Mouse (Mus musculus) splenic B cell, adult 2 months (primary cell): Measurements from ENCODE around the gene Polr1d.
A peak's percentile ranks its signal among the peaks of the same experiment; 100 is the strongest.

Source experiments
- DNase-seq: peaks from one replicate; pipeline ENCODE4 v3.0.0-alpha.2; 2011; ENCODE audit warnings: low read depth, low spot score
- H3K27me3 ChIP-seq: 2 replicates; pipeline ENCODE4 v1.6.1; 2012; ENCODE audit warnings: mild to moderate bottlenecking, low read length, moderate library complexity, mixed read lengths; ENCODE audit not compliant: control insufficient read depth, poor library complexity, insufficient read depth, severe bottlenecking
- H3K36me3 ChIP-seq: 2 replicates; pipeline ENCODE4 v1.6.1; 2012; ENCODE audit warnings: mild to moderate bottlenecking, low read length, moderate library complexity, mixed read lengths; ENCODE audit not compliant: control insufficient read depth, poor library complexity, insufficient read depth, severe bottlenecking

Polr1d gene

DNA sequence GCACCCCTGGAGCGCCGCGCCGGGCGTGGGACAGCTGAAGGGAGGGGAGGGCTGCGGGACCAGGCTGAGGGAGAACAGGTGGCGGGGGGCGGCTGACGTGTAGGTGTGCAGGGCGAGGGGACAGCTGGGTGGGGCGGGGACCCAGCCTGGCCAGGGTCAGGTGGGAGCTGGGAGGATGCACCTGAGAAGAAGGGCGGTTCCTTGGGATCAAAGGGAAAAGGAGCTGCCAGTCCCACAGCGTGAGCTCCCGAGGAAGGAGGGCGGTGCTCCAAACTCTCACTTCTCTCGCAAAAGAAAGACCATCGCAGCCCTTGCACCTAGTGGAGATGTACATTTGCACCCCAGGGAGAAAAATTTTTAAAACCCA is at the start of gene Polr1d:
Gene Polr1d, plus strand, starts transcription at position 252 of the 367 bp plus-strand sequence.
- no peak for DNase-seq
- peaks cover 6% of the 10 kb centered on the region; the same call in 1 of the 2 replicates for H3K36me3 ChIP-seq
- H3K27me3 ChIP-seq = no peaks in the 10 kb centered on the region

- DNase-seq = no peak
These were observed 45.6 kb upstream of the Polr1d start for GRCm38 (mm10) chr5:147031281-147031680.

DNA sequence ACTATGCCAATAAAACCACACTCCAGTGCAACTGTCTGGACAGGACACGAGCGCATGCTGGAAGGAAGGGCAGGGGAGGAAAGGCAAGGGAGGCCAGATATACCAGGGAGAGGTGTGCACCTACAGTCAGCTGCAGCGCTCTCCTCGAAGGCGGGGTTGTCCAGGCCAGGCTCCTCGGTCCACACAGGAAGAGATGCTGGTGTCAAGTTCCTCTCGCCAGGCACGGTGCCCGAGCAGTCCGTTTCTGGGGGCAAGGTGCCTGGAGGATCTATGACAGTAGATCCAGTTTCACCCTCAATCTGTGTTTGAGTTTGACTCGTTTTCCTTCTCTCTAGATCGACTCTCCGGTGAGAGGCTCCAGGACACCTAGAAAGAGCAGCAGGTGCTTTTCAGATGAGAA is 43.7 kb upstream of the Polr1d start:
- H3K36me3 ChIP-seq = peaks cover 6% of the 10 kb centered on the region
- no peaks in the 10 kb centered on the region for H3K27me3 ChIP-seq
- no peak for DNase-seq

More at GRCm38 (mm10) chr5:147031281-147031680, 45.6 kb upstream of the Polr1d start:
- Histone ChIP-seq H3K36me3 (peaks cover 8% of the 10 kb centered on the region), H3K27me3 (no peaks in the 10 kb centered on the region)

DNA sequence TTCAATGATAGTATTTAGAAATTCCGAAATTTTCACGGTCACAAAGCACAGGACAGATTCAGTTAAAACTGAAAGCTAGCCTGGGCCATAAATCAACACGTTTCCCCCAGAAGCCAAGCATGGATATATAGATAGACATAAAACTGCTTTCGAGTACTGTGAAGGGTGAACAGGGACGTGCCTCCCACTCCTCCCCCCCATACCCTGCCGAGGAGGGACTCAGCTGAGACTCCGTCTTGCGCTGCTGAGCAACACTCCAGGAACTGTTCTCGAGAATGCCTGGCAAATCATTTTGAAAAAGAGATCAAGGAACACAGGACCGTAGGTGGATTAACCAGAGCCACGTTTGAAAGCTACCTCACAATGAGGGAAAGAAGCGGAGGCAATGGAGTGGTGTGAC is 42.6 kb upstream of the Polr1d start:
- no peak for DNase-seq
- peaks cover 2% of the 10 kb centered on the region for H3K36me3 ChIP-seq
- H3K27me3 ChIP-seq = no peaks in the 10 kb centered on the region

- DNase-seq = no peak
- Histone ChIP-seq H3K27me3 (no peaks in the 10 kb centered on the region), H3K36me3 (peaks cover 2% of the 10 kb centered on the region)
These were observed 41.5 kb upstream of the Polr1d start for GRCm38 (mm10) chr5:147035301-147035700.

DNA sequence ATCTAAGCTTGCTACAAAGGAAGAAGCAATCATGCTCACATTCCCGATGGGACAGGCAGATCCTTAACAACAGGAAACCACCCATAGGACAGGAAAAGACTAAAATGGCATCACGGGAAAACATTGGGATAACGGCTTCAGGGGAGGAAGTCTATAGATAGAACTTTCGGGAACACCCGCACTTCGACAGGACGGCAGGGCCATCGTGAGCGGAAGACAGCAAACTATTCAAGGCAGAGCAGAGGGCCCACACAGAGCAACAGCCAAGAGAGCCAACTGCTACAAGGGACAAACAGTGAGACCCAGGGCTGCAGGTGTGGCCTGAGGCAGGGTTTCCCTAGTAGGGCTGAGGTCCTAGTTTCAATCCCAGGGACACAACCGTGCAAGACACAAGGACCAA is 40.8 kb upstream of the Polr1d start:
- no peaks in the 10 kb centered on the region for H3K27me3 ChIP-seq
- no peak for DNase-seq

DNA sequence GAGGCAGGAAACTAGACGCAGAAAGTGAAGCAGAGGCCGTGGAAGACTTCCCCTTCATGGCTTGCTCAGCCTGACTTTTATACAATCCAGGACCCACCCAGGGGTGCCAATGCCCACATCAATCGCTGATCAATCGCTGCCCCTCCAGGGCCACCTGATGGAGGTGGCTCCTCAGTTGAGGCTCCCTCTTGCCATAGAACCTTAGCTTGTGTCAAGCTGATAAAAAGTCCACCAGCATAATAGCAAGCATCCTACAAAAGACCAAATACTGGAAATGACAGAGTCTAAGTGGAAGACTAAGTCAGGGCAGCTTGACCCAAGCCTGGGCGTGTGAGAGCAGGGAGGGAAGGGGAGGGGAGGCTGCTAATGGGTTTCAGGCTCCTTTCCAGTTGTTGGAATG is 40.2 kb upstream of the Polr1d start:
- DNase-seq = no peak
- Histone ChIP-seq H3K36me3 (peaks cover 2% of the 10 kb centered on the region), H3K27me3 (no peaks in the 10 kb centered on the region)

More for the DNA sequence above, 40.8 kb upstream of the Polr1d start:
- peaks cover 2% of the 10 kb centered on the region for H3K36me3 ChIP-seq

DNA sequence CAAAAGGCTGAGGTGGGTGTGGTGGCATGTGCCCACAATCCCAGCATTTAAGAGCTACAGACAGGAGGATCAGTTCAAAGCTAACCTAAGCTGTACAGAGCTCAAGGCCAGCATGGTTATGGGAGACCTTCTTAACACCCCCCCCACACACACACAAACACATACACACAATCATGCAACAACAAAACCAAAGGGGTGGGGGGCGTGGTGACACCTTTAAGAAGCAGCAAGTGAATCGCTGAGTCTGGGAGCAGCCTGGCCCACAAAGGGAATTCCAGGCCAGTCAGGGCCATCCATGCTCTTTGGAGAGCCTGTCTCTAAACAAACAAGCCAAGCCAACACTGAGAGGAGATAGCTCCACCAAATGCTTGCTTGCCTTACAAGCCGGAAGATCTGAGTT is 39.2 kb upstream of the Polr1d start:
- no peak for DNase-seq
- H3K36me3 ChIP-seq = peaks cover 2% of the 10 kb centered on the region; the same call in 1 of the 2 replicates
- H3K27me3 ChIP-seq = no peaks in the 10 kb centered on the region

DNA sequence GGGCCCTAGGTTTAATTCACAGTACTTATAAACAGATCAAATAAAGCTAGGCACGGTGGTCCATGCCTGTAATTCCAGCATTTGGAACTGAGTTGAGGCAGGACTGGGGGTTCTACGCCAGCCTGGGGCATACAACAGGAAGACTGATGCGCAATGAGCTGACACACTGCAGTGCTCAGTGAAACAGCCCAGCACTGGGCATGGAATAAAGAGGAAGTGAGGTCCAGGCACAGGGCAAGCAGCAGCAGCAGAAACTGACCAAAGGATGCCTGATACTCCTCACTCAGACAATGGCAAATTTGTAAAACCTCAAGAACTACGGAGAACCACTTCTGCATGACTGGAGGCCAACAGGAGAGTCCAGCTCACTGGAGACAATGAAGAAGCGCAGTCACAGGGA is 37.5 kb upstream of the Polr1d start:
- Histone ChIP-seq H3K27me3 (no peaks in the 10 kb centered on the region), H3K36me3 (peaks cover 2% of the 10 kb centered on the region; the same call in 1 of the 2 replicates)
- DNase-seq = no peak

DNA sequence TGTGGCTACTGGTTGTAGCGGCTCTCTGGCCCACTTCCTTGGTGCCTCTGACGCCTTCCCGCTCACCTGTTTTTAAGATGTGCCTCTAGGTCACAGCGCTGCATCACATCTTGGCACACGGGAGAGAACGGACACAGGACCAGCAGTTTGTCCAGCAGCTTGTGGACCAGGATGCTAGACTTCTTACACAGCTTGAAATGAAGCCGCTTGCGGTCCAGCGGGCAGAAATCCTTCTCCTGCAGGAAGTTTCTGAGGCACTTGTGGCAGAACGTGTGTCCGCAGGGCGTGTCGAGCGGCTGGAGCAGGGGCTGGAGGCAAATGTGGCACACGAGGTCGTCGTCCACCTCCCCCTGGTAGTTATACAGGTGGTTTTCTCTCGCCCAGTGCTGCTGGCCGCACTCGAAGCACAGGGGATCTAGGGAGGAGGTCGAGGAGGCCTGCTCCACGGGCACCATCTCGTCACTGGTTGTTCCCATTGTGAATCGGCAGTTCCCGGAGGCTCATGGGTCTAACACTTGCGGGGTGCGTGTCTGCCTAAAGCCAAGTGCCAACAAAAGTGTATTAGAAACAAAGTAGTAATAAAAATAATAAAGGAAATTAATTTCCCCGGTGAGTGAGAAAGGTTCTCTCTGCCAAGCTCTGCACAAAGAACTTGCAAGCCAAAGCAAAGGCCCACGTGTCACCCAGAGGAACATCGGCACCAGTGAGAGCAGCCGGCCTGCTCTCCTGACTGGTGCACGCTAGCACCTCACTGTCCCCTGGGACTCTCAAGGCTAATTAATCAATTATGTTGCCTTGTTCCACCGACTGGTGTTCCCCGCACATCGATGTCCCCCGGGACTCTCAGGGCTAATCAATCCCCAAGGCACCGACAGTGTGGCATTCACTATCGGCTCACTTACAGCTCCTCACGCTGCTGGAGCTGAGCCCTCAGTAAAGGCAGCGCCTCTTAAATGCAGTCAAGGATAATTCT is 34.6 kb upstream of the Polr1d start:
- Histone ChIP-seq H3K36me3 (no peaks in the 10 kb centered on the region; the same call in 1 of the 2 replicates), H3K27me3 (no peaks in the 10 kb centered on the region)

DNA sequence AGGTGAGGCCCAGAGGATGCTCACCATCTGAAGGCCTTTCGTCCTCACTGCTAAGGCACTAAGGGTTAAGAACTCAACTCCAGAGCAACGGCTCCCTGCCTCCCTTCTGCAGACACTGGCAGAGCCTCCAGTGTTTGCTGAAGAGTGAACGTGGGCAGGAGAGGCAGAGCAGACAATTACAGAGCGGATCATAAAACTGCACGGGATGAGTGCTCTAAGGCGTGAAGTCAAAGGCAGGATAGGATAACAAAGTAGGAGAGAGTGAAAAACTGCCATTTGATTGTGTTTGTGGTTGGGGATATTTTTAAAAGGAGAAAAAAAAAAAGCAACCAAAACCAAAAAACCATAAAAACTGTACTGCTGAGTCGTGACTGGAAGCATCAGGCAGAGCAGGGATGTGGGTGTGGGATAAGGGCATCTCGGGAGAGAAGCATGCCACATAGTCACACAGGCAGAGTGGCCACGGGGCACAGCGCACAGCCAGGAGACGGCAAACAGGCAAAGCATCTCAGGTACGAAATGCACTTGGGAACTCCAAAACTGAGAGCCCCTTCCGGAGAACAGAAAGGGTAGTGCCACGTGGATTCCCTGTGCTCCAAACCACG is 33.5 kb upstream of the Polr1d start:
- Histone ChIP-seq H3K27me3 (no peaks in the 10 kb centered on the region), H3K36me3 (no peaks in the 10 kb centered on the region; the same call in 1 of the 2 replicates)
- no peak for DNase-seq

More for the DNA sequence above, 34.6 kb upstream of the Polr1d start:
- DNase-seq = no peak

DNA sequence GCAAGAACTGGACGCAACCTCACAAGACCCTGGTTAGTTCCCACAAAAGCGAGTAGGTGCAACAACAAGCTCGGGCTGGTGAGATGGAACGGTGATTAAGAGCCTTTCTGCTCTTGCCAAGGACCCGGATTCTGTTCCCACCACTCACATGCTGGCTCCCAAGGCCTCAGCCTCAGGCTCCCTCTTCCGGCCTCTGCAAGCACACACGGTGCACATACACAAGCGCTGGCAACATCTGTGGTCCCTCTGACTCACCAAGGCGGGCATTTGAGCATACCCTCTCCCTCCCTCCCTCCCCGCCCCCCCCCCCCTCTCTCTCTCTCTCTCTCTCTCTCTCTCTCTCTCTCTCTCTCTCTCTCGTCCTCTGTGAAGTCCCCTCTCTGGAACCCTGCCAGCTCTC is 31.5 kb upstream of the Polr1d start:
- Histone ChIP-seq H3K36me3 (no peaks in the 10 kb centered on the region; the same call in 1 of the 2 replicates), H3K27me3 (no peaks in the 10 kb centered on the region)
- no peak for DNase-seq

- no peaks in the 10 kb centered on the region; the same call in 1 of the 2 replicates for H3K36me3 ChIP-seq
- peak; percentile 38 for DNase-seq
- H3K27me3 ChIP-seq = no peaks in the 10 kb centered on the region
These were observed 30.9 kb upstream of the Polr1d start for GRCm38 (mm10) chr5:147045929-147046328.

- Histone ChIP-seq H3K36me3 (no peaks in the 10 kb centered on the region; the same call in 1 of the 2 replicates), H3K27me3 (no peaks in the 10 kb centered on the region)
- peak; percentile 65 for DNase-seq
These were observed 27.2 kb upstream of the Polr1d start for GRCm38 (mm10) chr5:147049544-147050209.
